Mouse (Mus musculus): ENCODE measurements around the gene Cd38.

DNA sequence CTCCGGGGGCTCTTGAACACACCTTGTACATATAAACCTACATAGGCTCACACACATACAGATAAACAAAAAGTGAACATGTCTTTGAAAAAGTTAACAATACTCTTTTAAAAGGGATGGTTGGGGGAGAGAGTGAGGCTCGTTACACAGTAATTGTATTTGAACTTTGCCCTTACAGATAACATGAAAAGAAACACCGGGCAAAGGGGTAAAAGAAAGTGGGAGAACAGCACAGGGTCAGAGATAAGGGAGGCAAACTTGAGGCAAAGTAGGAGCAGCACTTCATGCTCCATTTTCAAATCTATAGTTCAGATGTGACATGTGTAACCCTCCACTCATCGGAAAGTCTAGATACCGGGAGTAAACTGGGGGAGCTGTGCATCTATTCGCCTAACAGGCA is 4.7 kb upstream of the Cd38 start:
- TF ChIP-seq CHD2 (IDR thresholded peaks at IDR 0.05; ENCODE audit: low read depth, low read length): no peak
- no peak for TF ChIP-seq HCFC1 (IDR thresholded peaks at IDR 0.05; ENCODE audit: borderline replicate concordance, insufficient read depth, low read length)
- TF ChIP-seq ZC3H11A (IDR thresholded peaks at IDR 0.05; ENCODE audit: borderline replicate concordance, low read depth, low read length): no peak
- TF ChIP-seq MAFK (IDR thresholded peaks at IDR 0.05; ENCODE audit: insufficient read depth, low read depth, low read length): no peak
- no peak for TF ChIP-seq ZNF384 (IDR thresholded peaks at IDR 0.05; ENCODE audit: low read depth, low read length)
